Mouse (Mus musculus): ENCODE data around the gene Ackr3. TPM values are rescaled to one million over a fixed set of nuclear protein-coding genes. Genes with fewer than 3 reads are reported as not detected.

The Ackr3 gene
- polyA plus RNA-seq, 1 experiment from 2014 or later: 9.0 TPM

Other genes with a start within 250 kb of the Ackr3 start
- gene Asb18, start 189.3 kb upstream of the Ackr3 start, polyA plus RNA-seq (2016; fragmentation: Nextera tagmentation; extraction: Ambion mirVana): not detected in 2 replicates
- 0.11 and 0.28 TPM in 2 replicates for gene Iqca, start 50.6 kb upstream of the Ackr3 start, polyA plus RNA-seq (2016; fragmentation: Nextera tagmentation; extraction: Ambion mirVana)